Mouse (Mus musculus) heart, adult 2 months (tissue): ENCODE measurements around the gene Fam129a. TPM values are rescaled to one million over a fixed set of nuclear protein-coding genes. Genes with fewer than 3 reads are reported as not detected.

Experiments used
- DNase-seq, 2 experiments: peaks; one replicate each; pipeline ENCODE4 v3.0.0; 2021
- H3K27ac ChIP-seq: fragments of 200-600 bp; 2 replicates; pipeline ENCODE4 v1.8.1; 2022
- H3K27me3 ChIP-seq: fragments of 200-500 bp; 2 replicates; pipeline ENCODE4 v1.6.1; 2012; ENCODE audit warnings: mild to moderate bottlenecking, low read length, inconsistent platforms, mixed read lengths; ENCODE audit not compliant: control insufficient read depth, insufficient read depth
- H3K36me3 ChIP-seq: fragments of 200-500 bp; 2 replicates; pipeline ENCODE4 v1.6.1; 2012; ENCODE audit warnings: low read length, inconsistent platforms; ENCODE audit not compliant: control insufficient read depth, insufficient read depth
- H3K4me1 ChIP-seq: fragments of 200-500 bp; 2 replicates; pipeline ENCODE4 v1.6.1; 2011; ENCODE audit warnings: low read length; ENCODE audit not compliant: control insufficient read depth, insufficient read depth
- H3K4me3 ChIP-seq: fragments of 200-600 bp; 2 replicates; pipeline ENCODE4 v1.8.1; 2022
- H3K79me2 ChIP-seq: fragments of 200-500 bp; replicated peaks from 2 replicates; pipeline ENCODE4 v1.6.1; 2012; ENCODE audit warnings: mild to moderate bottlenecking, inconsistent platforms, low read length, moderate library complexity, mixed read lengths; ENCODE audit not compliant: control insufficient read depth, insufficient read depth
- H3K9ac ChIP-seq: fragments of 200-500 bp; 2 replicates; pipeline ENCODE4 v1.6.1; 2012; ENCODE audit warnings: low read depth, mild to moderate bottlenecking, control low read depth, inconsistent platforms, low read length, mixed read lengths
- CTCF ChIP-seq: fragments of 200-600 bp; IDR thresholded peaks from 2 replicates; pipeline ENCODE4 v1.8.1; 2022; ENCODE audit warnings: antibody characterized with exemption, mild to moderate bottlenecking, moderate library complexity
- EP300 ChIP-seq: fragments of 200-500 bp; IDR thresholded peaks from 2 replicates; pipeline ENCODE4 v1.6.1; 2011; ENCODE audit warnings: low read depth, low read length, control low read depth; ENCODE audit not compliant: insufficient read depth
- POLR2A ChIP-seq: fragments of 200-500 bp; IDR thresholded peaks from 2 replicates; pipeline ENCODE4 v1.6.1; 2011; ENCODE audit warnings: mild to moderate bottlenecking, low read depth, low read length, control low read depth; ENCODE audit not compliant: insufficient read depth
- WGBS: fragments of 180-500 bp; shearing (Covaris S2); methylation state at CpG from one replicate; pipeline ENCODE4 v1.1.7; 2018; 5-methylcytosine and 5-hydroxymethylcytosine counted together
- intact Hi-C: fragments of 180-260 bp; cut with DNase I; formaldehyde crosslinking; loops from one replicate; pipeline ENCODE4 v1.15.1; 2025
- polyA plus RNA-seq: library from polyadenylated mRNA; depleted of rRNA; stranded (reverse); fragments of >200 nt; gene quantifications from 2 replicates; pipeline ENCODE4 v1.2.3, GENCODE M21; 2012
- total RNA-seq, 2 experiments: library from RNA; stranded (reverse); gene quantifications; 2 replicates each; pipeline ENCODE4 v1.2.3; 2021

Gene Fam129a
- total and polyA plus RNA-seq, 3 experiments: 6.2 to 14.9 (median 13.3) TPM

DNA sequence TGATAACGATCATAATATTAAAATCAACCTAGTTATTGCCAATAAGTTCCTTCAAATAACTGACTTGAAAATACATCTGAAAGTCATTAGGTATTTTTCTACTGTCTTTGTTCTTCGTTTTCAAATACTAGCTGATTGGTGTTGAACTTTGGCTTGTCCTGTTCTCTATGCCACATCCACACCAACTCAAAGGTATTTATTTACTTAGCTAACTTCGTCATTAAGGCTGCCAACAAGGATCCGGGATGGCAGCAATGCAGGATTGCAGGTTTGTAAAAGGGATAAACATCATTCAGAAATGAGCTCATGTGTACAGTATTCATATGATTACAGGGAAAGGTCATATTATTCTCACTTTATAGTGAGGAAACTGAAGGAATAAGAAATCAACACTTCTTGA lies 182.0 kb downstream of the Fam129a start:
- no peak overlapping the region for H3K27ac ChIP-seq
- TF ChIP-seq POLR2A: no peak
- no peak for TF ChIP-seq CTCF
- TF ChIP-seq EP300: no peak
- no peak overlapping the region for H3K9ac ChIP-seq
- peaks cover 6% of the 10 kb centered on the region; the same call in 1 of the 2 replicates for H3K36me3 ChIP-seq
- no peaks in the 10 kb centered on the region for H3K27me3 ChIP-seq
- peaks cover 1% of the 10 kb centered on the region; the same call in 1 of the 2 replicates for H3K4me1 ChIP-seq
- WGBS: 84% methylated on average over 4 of the region's 4 CpGs
- no peak for DNase-seq
- no peak overlapping the region for H3K4me3 ChIP-seq
- 0 out of 2 replicates have a peak, but pooled peaks cover 2% of the 10 kb centered on the region for H3K79me2 ChIP-seq
- intact Hi-C loops: loop anchor here (5.0 kb wide), 1 partner anchor 251 kb away; the partner anchor contains the start of gene Rnf2

DNA sequence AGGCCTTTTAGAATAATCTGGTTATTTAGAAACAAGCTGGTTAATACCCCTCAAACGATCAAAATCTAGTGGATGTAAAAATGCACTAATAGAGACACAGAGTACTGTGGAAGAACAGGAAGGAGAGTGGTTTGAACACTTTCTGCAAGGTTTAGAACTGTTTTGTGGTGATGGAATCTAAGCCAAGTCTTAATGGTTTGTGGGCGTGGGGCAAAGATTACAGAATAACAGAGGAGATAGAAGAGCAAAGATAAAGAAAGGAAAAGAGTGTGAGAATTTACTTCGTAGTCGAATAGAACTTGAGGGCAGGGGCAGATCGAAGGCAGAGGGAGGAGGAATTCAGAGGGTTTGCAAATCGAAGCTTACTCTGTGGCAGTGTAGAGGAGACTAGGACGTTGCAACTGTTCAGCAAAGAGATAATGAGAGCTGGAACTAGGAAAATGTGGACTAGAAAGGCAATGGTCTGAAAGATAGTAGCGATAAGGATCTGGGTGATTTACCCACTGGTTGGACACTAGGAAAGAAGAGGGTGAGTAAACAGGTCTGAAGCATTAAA lies 182.5 kb downstream of the Fam129a start:
- Histone ChIP-seq H3K27ac (no peak overlapping the region), H3K4me1 (peaks cover 1% of the 10 kb centered on the region; the same call in 1 of the 2 replicates), H3K36me3 (peaks cover 6% of the 10 kb centered on the region; the same call in 1 of the 2 replicates), H3K27me3 (no peaks in the 10 kb centered on the region), H3K4me3 (no peak overlapping the region), H3K9ac (no peak overlapping the region), H3K79me2 (0 out of 2 replicates have a peak, but pooled peaks cover 2% of the 10 kb centered on the region)
- TF ChIP-seq POLR2A: no peak
- TF ChIP-seq EP300: no peak
- TF ChIP-seq CTCF: no peak
- intact Hi-C loops: loop anchor here (5.0 kb wide), 1 partner anchor 251 kb away; the partner anchor contains the start of gene Rnf2
- no peak for DNase-seq
- 64% methylated on average over 8 of the region's 8 CpGs for WGBS

DNA sequence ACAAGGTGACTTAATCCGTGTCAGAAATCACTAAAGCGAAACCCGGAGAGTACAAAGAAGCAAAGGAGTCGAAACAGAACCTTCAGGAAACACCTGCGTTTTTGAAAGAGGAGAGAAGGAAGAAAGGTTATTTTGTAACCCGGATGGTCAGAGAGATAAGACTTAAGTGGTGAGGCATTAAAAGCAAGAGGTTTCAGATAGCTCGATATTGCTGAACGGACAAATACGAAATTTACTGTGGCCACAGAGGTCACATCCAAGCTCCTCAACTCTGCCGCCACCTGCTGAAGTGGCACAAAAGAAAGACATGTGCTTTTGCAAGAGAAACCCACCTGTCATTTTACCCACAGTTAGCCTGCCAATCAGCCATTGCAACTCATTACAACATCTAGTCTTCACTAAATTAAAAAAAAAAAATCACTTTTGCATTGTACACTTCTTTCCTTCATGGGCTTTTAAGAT lies 183.1 kb downstream of the Fam129a start:
- Histone ChIP-seq H3K27ac (peak overlapping the region; percentile 88; the same call in 1 of the 2 replicates), H3K4me1 (peaks cover 1% of the 10 kb centered on the region; the same call in 1 of the 2 replicates), H3K4me3 (peak overlapping the region; percentile 53; the same call in 1 of the 2 replicates), H3K9ac (no peak overlapping the region), H3K79me2 (0 out of 2 replicates have a peak, but pooled peaks cover 2% of the 10 kb centered on the region), H3K36me3 (peaks cover 6% of the 10 kb centered on the region; the same call in 1 of the 2 replicates), H3K27me3 (no peaks in the 10 kb centered on the region)
- no peak for DNase-seq
- intact Hi-C loops: loop anchor here (5.0 kb wide), 1 partner anchor 252 kb away; the partner anchor contains the start of gene Rnf2
- TF ChIP-seq POLR2A: no peak
- no peak for TF ChIP-seq EP300
- TF ChIP-seq CTCF: no peak
- WGBS: 43% methylated on average over 10 of the region's 10 CpGs

DNA sequence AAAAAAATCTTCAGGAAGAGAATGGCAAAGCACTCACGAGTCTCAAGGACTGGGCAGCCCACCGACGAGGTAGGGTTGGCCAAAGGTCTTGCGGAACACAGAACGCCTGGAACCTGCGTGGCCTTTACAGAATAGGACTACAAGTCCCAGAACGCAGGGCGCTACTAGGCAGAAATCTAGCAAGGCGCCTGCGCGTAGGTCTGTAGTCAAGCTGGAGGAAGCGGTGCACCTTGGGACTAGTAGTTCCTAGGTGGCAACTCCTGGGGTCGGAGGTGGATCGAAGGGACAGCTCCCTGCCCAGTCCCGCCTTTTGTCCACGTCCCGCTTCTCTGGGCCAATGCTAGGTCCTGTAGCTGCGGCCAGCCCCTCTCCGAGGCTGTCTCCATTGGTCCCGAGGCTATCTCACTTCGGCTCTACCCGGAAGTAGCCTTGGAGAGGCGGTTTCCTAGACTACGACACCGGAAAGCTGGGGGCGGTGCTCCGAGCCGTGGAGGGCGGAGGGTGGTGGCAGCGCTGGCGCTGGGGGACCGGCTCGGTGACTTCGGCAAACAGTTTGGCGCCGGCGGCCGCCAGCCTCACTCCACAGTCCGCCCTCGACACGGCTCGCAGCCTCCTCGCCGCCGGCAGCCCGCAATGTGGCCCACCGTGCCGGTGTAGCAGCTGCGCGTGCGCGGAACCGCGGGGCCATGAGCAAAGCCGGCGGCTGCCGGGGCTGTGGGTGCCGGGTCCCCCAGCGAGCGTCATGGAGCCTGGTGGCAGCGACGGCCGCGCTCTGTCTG lies 184.1 kb downstream of the Fam129a start, which contains the start of gene Edem3:
TSS of gene Edem3 (plus strand) at position 491 of the 779 bp plus-strand sequence.
- 0 out of 2 replicates have a peak, but pooled peaks cover 2% of the 10 kb centered on the region for H3K79me2 ChIP-seq
- TF ChIP-seq POLR2A (peak; percentile 79), EP300 (no peak)
- peak within 1 kb of the TSS; percentile 72 for H3K4me3 ChIP-seq
- under 1% methylated on average over 64 of the region's 64 CpGs for whole genome bisulfite sequencing
- peak within 1 kb of the TSS; percentile 88 for H3K27ac ChIP-seq
- H3K9ac ChIP-seq: peak within 1 kb of the TSS; percentile 83
- DNase-seq: peak; percentile 95 to 99
- H3K36me3 ChIP-seq: peaks cover 8% of the 10 kb centered on the region; the same call in 1 of the 2 replicates
- H3K27me3 ChIP-seq: no peaks in the 10 kb centered on the region
- peaks cover 1% of the 10 kb centered on the region; the same call in 1 of the 2 replicates for H3K4me1 ChIP-seq
- intact Hi-C loops: loop anchor here (5.0 kb wide), 1 partner anchor 253 kb away; the partner anchor contains the start of gene Rnf2

DNA sequence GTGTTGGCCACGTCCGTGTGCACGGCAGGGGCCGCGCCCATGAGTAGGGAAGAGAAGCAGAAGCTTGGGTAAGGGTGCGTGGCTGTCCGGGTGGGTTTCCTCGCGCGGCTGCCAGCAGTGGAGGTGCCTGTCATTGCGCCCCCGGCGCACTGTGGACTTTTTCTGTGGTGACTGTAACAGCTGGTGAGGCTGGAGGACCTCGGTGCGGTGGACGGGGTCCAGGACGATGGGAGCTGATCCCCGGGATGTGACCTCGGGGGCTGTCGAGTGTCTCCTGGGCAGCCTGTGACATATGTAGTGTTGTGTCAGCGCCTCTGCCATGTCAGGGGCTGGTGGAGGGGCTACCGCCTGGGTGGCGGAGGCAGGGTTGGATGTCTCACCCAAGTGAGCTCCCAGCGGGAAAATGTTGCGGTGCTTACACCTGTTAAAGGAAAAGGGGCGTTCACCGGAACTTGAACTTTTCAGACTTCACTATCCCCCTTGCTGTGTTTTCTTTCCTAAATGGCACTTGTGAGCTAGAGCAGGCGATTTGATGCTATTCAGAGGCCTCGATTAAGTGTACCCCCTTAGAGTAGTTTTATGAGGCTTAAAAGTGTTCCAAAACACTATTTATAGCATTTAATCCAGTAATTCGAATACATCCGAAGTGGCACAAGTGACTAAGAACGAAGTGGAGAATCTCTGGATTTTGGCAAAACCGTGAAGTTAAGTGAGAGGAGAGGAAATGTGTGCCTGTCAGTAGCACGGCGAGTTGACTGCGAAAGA lies 184.9 kb downstream of the Fam129a start:
- DNase-seq: no peak
- Histone ChIP-seq H3K4me1 (peaks cover 1% of the 10 kb centered on the region; the same call in 1 of the 2 replicates), H3K27me3 (no peaks in the 10 kb centered on the region), H3K36me3 (peaks cover 8% of the 10 kb centered on the region; the same call in 1 of the 2 replicates), H3K9ac (peak overlapping the region; percentile 83), H3K79me2 (0 out of 2 replicates have a peak, but pooled peaks cover 2% of the 10 kb centered on the region), H3K4me3 (peak overlapping the region; percentile 72), H3K27ac (peak overlapping the region; percentile 88)
- no peak for TF ChIP-seq CTCF
- TF ChIP-seq EP300: no peak
- no peak for TF ChIP-seq POLR2A
- WGBS: 1% methylated on average over 36 of the region's 36 CpGs
- intact Hi-C loops: no loop called here
